Mouse (Mus musculus): ENCODE results near the gene C2cd5.
A peak's percentile ranks its signal among the peaks of the same experiment; 100 is the strongest.
"Not testable (repeated sequence)": the region's sequence is repeated elsewhere in the genome, so short reads cannot be mapped to it uniquely, and the experiment has no call there.

DNA sequence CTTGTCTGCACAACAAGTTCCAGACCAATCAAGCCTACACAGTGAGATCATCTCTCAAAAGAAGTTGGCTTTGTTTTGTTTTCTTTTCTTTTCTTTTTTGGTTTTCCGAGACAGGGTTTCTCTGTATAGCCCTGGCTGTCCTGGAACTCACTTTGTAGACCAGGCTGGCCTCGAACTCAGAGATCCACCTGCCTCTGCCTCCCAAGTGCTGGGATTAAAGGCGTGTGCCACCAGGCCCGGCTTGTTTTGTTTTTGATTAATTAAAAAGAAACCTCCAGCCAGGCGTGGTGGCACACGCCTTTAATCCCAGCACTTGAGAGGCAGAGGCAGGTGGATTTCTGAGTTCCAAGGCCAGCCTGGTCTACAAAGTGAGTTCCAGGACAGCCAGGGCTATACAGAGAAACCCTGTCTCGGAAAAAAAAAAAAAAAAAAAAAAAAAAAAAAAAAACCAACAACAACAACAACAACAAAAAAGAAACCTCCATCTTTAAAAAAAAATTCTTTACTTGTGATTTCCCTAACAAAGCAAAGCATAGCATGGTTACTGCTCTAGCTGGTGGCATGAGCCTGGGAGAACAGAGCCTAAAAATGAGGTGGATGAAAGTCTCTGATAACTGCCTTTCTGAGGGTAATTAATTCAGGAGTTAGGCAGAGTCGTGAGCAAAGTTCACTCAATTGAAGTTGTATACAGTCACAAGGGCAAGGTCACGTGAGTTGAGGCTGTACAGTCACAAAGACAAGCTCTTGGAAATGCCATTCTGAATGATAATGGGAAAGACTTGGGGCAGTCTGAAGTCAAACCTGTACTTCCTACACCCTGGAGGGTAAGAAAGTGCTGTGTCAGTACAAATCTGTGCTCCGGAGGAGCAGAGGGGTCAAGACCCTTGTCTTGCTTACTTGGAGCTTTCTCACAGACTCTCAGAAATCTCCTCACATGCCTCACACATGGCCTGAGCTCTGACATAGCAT lies 42.0 kb upstream of the C2cd5 start:
- not testable (repeated sequence) for TF ChIP-seq CTCF (IDR thresholded peaks at IDR 0.05; ENCODE audit: low read depth, low read length); POLR2A (IDR thresholded peaks at IDR 0.05; ENCODE audit: insufficient read depth, low read length)
- peak; percentile 93 for TF ChIP-seq EP300 (IDR thresholded peaks at IDR 0.05; ENCODE audit: insufficient read depth, low read depth, low read length)

Measured in ES-Bruce4 (cell line).